Mouse (Mus musculus): ENCODE measurements at regions not wholly inside any gene's neighbourhood (a gene's known extent, or its start where the extent isn't known, plus 50 kb on each side); places are given as distances from the start of the nearest gene placed in this dataset.

DNA sequence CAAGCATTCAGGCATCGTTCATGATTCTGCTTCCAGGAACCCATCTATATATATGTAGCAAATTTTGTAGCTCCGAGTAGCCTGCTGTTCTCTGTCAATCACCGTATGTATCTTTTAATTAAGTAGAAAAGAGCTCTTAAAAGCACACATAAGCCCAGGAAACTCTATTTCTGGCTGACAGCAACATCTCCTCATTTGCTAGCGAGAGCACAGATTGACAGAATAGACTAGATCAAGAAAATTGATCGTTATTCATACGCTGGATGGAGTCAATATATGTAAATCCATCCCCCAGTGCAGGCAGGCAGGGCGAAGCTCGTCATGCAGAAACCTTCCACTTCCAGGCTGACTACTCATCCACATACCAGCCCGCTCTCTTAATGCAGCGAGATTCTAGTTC, 185.6 kb downstream of the Tmem26 start:
- TF ChIP-seq CTCF (conservative IDR thresholded peaks at IDR 0.05; ENCODE audit: low read length) (no peak), POU5F1 (IDR thresholded peaks at IDR 0.05; ENCODE audit: borderline replicate concordance, low read length) (no peak)

Measured in E14TG2a.4 (cell line).